Mouse (Mus musculus): ENCODE data around the gene Pitpnc1. TPM values are rescaled to one million over a fixed set of nuclear protein-coding genes. Genes with fewer than 3 reads are reported as not detected.

The Pitpnc1 gene
- polyA plus RNA-seq, 1 experiment from 2014 or later, result 39.2 TPM

- Histone ChIP-seq H3K27me3 (no peaks in the 10 kb centered on the region), H3K9me3 (no peaks in the 10 kb centered on the region), H3K27ac (replicated peaks) (no peak overlapping the region), H3K4me3 (no peak overlapping the region), H3K9ac (no peak overlapping the region), H3K4me2 (no peak overlapping the region), H3K4me1 (replicated peaks) (peaks cover 9% of the 10 kb centered on the region), H3K36me3 (no peaks in the 10 kb centered on the region)
- ATAC-seq (ENCODE audit: low FRiP score, low read depth), result no peak
- 87% methylated on average over 10 of the region's 10 CpGs for WGBS
Observed at GRCm38 (mm10) chr11:107428011-107428410, 42.5 kb downstream of the Pitpnc1 start.

GRCm38 (mm10) chr11:107424176-107424575 is 46.3 kb downstream of the Pitpnc1 start:
- Histone ChIP-seq H3K27me3 (no peaks in the 10 kb centered on the region), H3K9me3 (no peaks in the 10 kb centered on the region), H3K36me3 (no peaks in the 10 kb centered on the region), H3K4me1 (replicated peaks) (peaks cover 13% of the 10 kb centered on the region), H3K4me3 (no peak overlapping the region), H3K27ac (replicated peaks) (no peak overlapping the region), H3K9ac (no peak overlapping the region), H3K4me2 (no peak overlapping the region)
- no peak for ATAC-seq (ENCODE audit: low FRiP score, low read depth)
- WGBS, result 81% methylated on average over 12 of the region's 12 CpGs

- H3K9ac ChIP-seq, result no peak overlapping the region
- no peak overlapping the region for H3K4me3 ChIP-seq
- no peaks in the 10 kb centered on the region for H3K27me3 ChIP-seq
- no peak overlapping the region for H3K27ac ChIP-seq (replicated peaks)
- peak; percentile 57; the same call in 1 of the 2 replicates for ATAC-seq (ENCODE audit: low FRiP score, low read depth)
- H3K9me3 ChIP-seq, result no peaks in the 10 kb centered on the region
- no peaks in the 10 kb centered on the region for H3K36me3 ChIP-seq
- H3K4me2 ChIP-seq, result no peak overlapping the region
- WGBS, result 64% methylated on average over 5 of the region's 5 CpGs
- peaks cover 13% of the 10 kb centered on the region for H3K4me1 ChIP-seq (replicated peaks)
Observed at GRCm38 (mm10) chr11:107422356-107422754, 48.1 kb downstream of the Pitpnc1 start.

- no peak overlapping the region for H3K9ac ChIP-seq
- no peak overlapping the region for H3K4me3 ChIP-seq
- no peak overlapping the region for H3K4me2 ChIP-seq
- H3K36me3 ChIP-seq, result no peaks in the 10 kb centered on the region
- no peaks in the 10 kb centered on the region for H3K27me3 ChIP-seq
- peaks cover 18% of the 10 kb centered on the region for H3K4me1 ChIP-seq (replicated peaks)
- ATAC-seq (ENCODE audit: low FRiP score, low read depth), result no peak
- no peak overlapping the region for H3K27ac ChIP-seq (replicated peaks)
- 74% methylated on average over 5 of the region's 5 CpGs for WGBS
- H3K9me3 ChIP-seq, result no peaks in the 10 kb centered on the region
Observed at GRCm38 (mm10) chr11:107421751-107422355, 48.6 kb downstream of the Pitpnc1 start.

- no peak overlapping the region for H3K4me2 ChIP-seq
- WGBS, result 25% methylated on average over 7 of the region's 7 CpGs
- H3K9me3 ChIP-seq, result no peaks in the 10 kb centered on the region
- H3K36me3 ChIP-seq, result no peaks in the 10 kb centered on the region
- peak overlapping the region; percentile 58 for H3K27ac ChIP-seq (replicated peaks)
- ATAC-seq (ENCODE audit: low FRiP score, low read depth), result no peak
- no peaks in the 10 kb centered on the region for H3K27me3 ChIP-seq
- H3K4me1 ChIP-seq (replicated peaks), result peaks cover 35% of the 10 kb centered on the region
- no peak overlapping the region for H3K4me3 ChIP-seq
- no peak overlapping the region for H3K9ac ChIP-seq
Observed at GRCm38 (mm10) chr11:107419925-107420324, 50.6 kb downstream of the Pitpnc1 start.

GRCm38 (mm10) chr11:107417041-107417583 is 53.4 kb downstream of the Pitpnc1 start:
- H3K9me3 ChIP-seq, result no peaks in the 10 kb centered on the region
- peak overlapping the region; percentile 68 for H3K27ac ChIP-seq (replicated peaks)
- WGBS, result 43% methylated on average over 14 of the region's 14 CpGs
- no peak overlapping the region for H3K4me3 ChIP-seq
- H3K27me3 ChIP-seq, result no peaks in the 10 kb centered on the region
- peaks cover 46% of the 10 kb centered on the region for H3K4me1 ChIP-seq (replicated peaks)
- ATAC-seq (ENCODE audit: low FRiP score, low read depth), result no peak
- no peaks in the 10 kb centered on the region for H3K36me3 ChIP-seq
- peak overlapping the region; percentile 28; the same call in 1 of the 2 replicates for H3K4me2 ChIP-seq
- no peak overlapping the region; the same call in 1 of the 2 replicates for H3K9ac ChIP-seq

- Histone ChIP-seq H3K27me3 (no peaks in the 10 kb centered on the region), H3K9me3 (no peaks in the 10 kb centered on the region), H3K4me1 (replicated peaks) (peaks cover 45% of the 10 kb centered on the region), H3K4me3 (no peak overlapping the region), H3K9ac (no peak overlapping the region), H3K36me3 (no peaks in the 10 kb centered on the region), H3K27ac (replicated peaks) (peak overlapping the region; percentile 72), H3K4me2 (peak overlapping the region; percentile 28)
- peak; percentile 39; the same call in 1 of the 2 replicates for ATAC-seq (ENCODE audit: low FRiP score, low read depth)
- 10% methylated on average over 4 of the region's 4 CpGs for WGBS
Observed at GRCm38 (mm10) chr11:107416561-107416926, 54.0 kb downstream of the Pitpnc1 start.

GRCm38 (mm10) chr11:107415901-107416560 is 54.5 kb downstream of the Pitpnc1 start:
- peak overlapping the region; percentile 25 for H3K4me2 ChIP-seq
- 27% methylated on average over 10 of the region's 10 CpGs for WGBS
- no peak overlapping the region for H3K9ac ChIP-seq
- H3K9me3 ChIP-seq, result no peaks in the 10 kb centered on the region
- H3K4me3 ChIP-seq, result no peak overlapping the region
- no peaks in the 10 kb centered on the region for H3K36me3 ChIP-seq
- ATAC-seq (ENCODE audit: low FRiP score, low read depth), result no peak
- H3K4me1 ChIP-seq (replicated peaks), result peaks cover 45% of the 10 kb centered on the region
- no peaks in the 10 kb centered on the region for H3K27me3 ChIP-seq
- peak overlapping the region; percentile 72 for H3K27ac ChIP-seq (replicated peaks)

- no peak for ATAC-seq (ENCODE audit: low FRiP score, low read depth)
- Histone ChIP-seq H3K9ac (no peak overlapping the region), H3K27ac (replicated peaks) (0 out of 2 replicates have a peak overlapping the region, but pooled peaks have one; percentile 1), H3K27me3 (no peaks in the 10 kb centered on the region), H3K4me3 (no peak overlapping the region), H3K4me1 (replicated peaks) (peaks cover 48% of the 10 kb centered on the region), H3K9me3 (no peaks in the 10 kb centered on the region), H3K36me3 (no peaks in the 10 kb centered on the region), H3K4me2 (no peak overlapping the region)
- 65% methylated on average over 11 of the region's 11 CpGs for WGBS
Observed at GRCm38 (mm10) chr11:107414996-107415747, 55.3 kb downstream of the Pitpnc1 start.

- ATAC-seq (ENCODE audit: low FRiP score, low read depth), result peak; percentile 61
- peak overlapping the region; percentile 29 for H3K4me3 ChIP-seq
- peaks cover 48% of the 10 kb centered on the region for H3K4me1 ChIP-seq (replicated peaks)
- no peaks in the 10 kb centered on the region for H3K36me3 ChIP-seq
- no peaks in the 10 kb centered on the region for H3K9me3 ChIP-seq
- peak overlapping the region; percentile 14; the same call in 1 of the 2 replicates for H3K9ac ChIP-seq
- peak overlapping the region; percentile 56 for H3K4me2 ChIP-seq
- no peaks in the 10 kb centered on the region for H3K27me3 ChIP-seq
- under 1% methylated on average over 14 of the region's 14 CpGs for WGBS
- H3K27ac ChIP-seq (replicated peaks), result peak overlapping the region; percentile 49
Observed at GRCm38 (mm10) chr11:107413251-107413655, 57.2 kb downstream of the Pitpnc1 start.

GRCm38 (mm10) chr11:107412128-107412527 is 58.4 kb downstream of the Pitpnc1 start:
- Histone ChIP-seq H3K4me3 (no peak overlapping the region), H3K27ac (replicated peaks) (no peak overlapping the region), H3K36me3 (no peaks in the 10 kb centered on the region), H3K9me3 (no peaks in the 10 kb centered on the region), H3K9ac (no peak overlapping the region), H3K4me1 (replicated peaks) (peaks cover 46% of the 10 kb centered on the region), H3K27me3 (no peaks in the 10 kb centered on the region), H3K4me2 (no peak overlapping the region)
- ATAC-seq (ENCODE audit: low FRiP score, low read depth), result no peak
- WGBS, result 87% methylated on average over 4 of the region's 4 CpGs

GRCm38 (mm10) chr11:107411576-107411975 is 58.9 kb downstream of the Pitpnc1 start:
- Histone ChIP-seq H3K9me3 (no peaks in the 10 kb centered on the region), H3K4me1 (replicated peaks) (peaks cover 41% of the 10 kb centered on the region), H3K36me3 (no peaks in the 10 kb centered on the region), H3K27me3 (no peaks in the 10 kb centered on the region), H3K4me3 (no peak overlapping the region), H3K27ac (replicated peaks) (no peak overlapping the region), H3K4me2 (no peak overlapping the region), H3K9ac (no peak overlapping the region)
- 74% methylated on average over 9 of the region's 9 CpGs for WGBS
- ATAC-seq (ENCODE audit: low FRiP score, low read depth), result no peak
